Mouse (Mus musculus) stomach, embryonic 15.5 days (tissue): ENCODE results near the gene Aco1. TPM values are rescaled to one million over a fixed set of nuclear protein-coding genes. Genes with fewer than 3 reads are reported as not detected.

Experiments
- ATAC-seq: fragments of 200-750 bp; cut with Nextera tagmentation; 2 replicates; pipeline ENCODE4 v1.8.0; 2017; ENCODE audit warnings: low read depth, moderate number of reproducible peaks, moderate TSS enrichment; ENCODE audit not compliant: insufficient read depth, low FRiP score
- H3K27ac ChIP-seq: fragments of 300-500 bp; sonication (generic); 2 replicates; pipeline ENCODE4 v1.5.1; 2015; ENCODE audit warnings: mild to moderate bottlenecking, inconsistent platforms
- H3K27me3 ChIP-seq: fragments of 300-500 bp; sonication (generic); replicated peaks from 2 replicates; pipeline ENCODE4 v1.6.1; 2015; ENCODE audit warnings: inconsistent platforms
- H3K36me3 ChIP-seq: fragments of 300-500 bp; sonication (generic); 2 replicates; pipeline ENCODE4 v1.6.1; 2015; ENCODE audit warnings: inconsistent platforms
- H3K4me1 ChIP-seq: fragments of 300-500 bp; sonication (generic); 2 replicates; pipeline ENCODE4 v1.6.1; 2015; ENCODE audit warnings: inconsistent platforms
- H3K4me2 ChIP-seq: fragments of 300-500 bp; sonication (generic); 2 replicates; pipeline ENCODE4 v1.6.1; 2015; ENCODE audit warnings: mild to moderate bottlenecking, inconsistent platforms
- H3K4me3 ChIP-seq: fragments of 300-500 bp; sonication (generic); replicated peaks from 2 replicates; pipeline ENCODE4 v1.5.1; 2015; ENCODE audit warnings: inconsistent platforms
- H3K9ac ChIP-seq: fragments of 300-500 bp; sonication (generic); 2 replicates; pipeline ENCODE4 v1.6.1; 2015; ENCODE audit warnings: inconsistent platforms
- H3K9me3 ChIP-seq: fragments of 300-500 bp; sonication (generic); 2 replicates; pipeline ENCODE4 v1.6.1; 2016; ENCODE audit warnings: inconsistent platforms
- WGBS: fragments of 180-500 bp; shearing (Covaris S2); methylation state at CpG from one replicate; pipeline ENCODE4 v1.1.7; 2015; 5-methylcytosine and 5-hydroxymethylcytosine counted together
- polyA plus RNA-seq: library from polyadenylated mRNA; unstranded; fragments of >200 nt; fragmentation: Nextera tagmentation; extraction: Ambion mirVana; gene quantifications from 2 replicates; pipeline ENCODE4 v1.2.1, GENCODE M21; 2015

The Aco1 gene
- polyA plus RNA-seq, 1 experiment from 2014 or later: 55.0 TPM

DNA sequence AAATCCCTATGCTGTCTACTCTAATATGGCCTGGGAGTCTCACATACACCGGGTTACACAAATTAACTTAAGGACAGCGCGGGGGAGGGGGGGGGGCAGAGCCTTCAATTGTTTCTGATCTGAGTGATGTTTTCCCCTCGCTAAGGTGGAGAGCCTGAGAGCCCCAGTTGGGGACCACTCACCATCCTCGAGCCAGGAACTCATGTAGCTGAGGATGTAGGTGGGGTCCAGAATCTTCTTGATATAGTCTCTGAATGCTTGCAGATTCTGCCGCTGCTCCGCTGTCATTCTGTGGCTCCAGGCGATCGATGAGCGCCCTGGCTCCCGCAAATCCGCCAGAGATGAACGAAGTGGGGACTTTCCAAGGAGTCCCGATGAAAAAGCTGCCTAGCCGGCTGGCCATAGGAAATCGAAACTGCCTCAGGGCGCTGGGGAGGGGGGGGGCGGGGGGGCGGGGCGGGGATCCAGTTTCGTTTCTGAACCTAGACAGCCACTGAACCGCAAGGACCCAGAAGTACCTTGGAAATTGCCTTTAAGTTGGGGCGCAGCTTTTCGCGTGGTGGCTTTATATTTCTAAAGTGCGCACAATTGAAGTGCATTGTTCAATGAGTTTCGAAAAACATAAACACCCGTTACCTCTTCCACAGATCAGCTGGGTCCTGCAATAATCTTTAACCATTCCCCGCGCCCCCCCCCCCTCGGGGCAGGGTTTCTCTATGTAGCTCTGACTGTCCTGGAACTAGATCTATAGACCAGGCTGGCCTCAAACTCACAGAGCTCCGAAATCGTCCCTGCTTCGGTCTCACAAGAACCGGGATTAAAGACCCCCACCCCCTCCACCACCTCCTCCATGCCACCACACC lies 96.8 kb downstream of the Aco1 start, which contains the start of gene Ddx58:
TSS of gene Ddx58 (minus strand) at position 420 of the 863 bp plus-strand sequence.
- peak; percentile 74 for ATAC-seq
- H3K27me3 ChIP-seq: no peaks in the 10 kb centered on the region
- WGBS: 3% methylated on average over 35 of the region's 35 CpGs
- peak within 1 kb of the TSS; percentile 75 for H3K4me2 ChIP-seq
- H3K4me3 ChIP-seq: peak within 1 kb of the TSS; percentile 64
- H3K9me3 ChIP-seq: no peaks in the 10 kb centered on the region
- peak within 1 kb of the TSS; percentile 86 for H3K27ac ChIP-seq
- no peaks in the 10 kb centered on the region for H3K36me3 ChIP-seq
- H3K9ac ChIP-seq: peak within 1 kb of the TSS; percentile 39; the same call in 1 of the 2 replicates
- H3K4me1 ChIP-seq: no peaks in the 10 kb centered on the region

DNA sequence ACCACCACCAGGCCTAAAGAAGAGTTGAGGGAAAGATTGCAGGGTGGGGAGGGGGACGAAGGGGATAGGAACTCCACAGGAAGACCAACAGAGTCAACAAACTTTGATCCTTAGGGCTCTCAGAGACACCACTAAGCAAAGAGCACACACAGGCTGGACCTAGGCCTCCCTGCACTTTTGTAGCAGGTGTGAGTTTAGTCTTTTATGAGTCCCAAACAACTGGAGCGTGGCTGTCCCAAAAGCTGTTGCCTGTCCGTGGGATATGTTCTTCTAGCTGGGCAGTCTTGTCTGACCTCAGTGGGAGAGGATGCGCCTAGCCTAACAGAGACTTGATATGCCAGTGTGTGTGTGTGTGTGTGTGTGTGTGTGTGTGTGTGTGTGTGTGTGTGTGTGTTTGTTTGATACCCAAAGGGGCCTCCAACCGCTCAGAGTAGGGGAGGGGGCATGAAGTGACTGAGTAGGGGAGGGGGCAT lies 97.4 kb downstream of the Aco1 start:
- 55% methylated on average over 5 of the region's 5 CpGs for WGBS
- Histone ChIP-seq H3K9ac (no peak overlapping the region), H3K4me3 (peak overlapping the region; percentile 64), H3K27me3 (no peaks in the 10 kb centered on the region), H3K4me1 (no peaks in the 10 kb centered on the region), H3K27ac (peak overlapping the region; percentile 86), H3K9me3 (no peaks in the 10 kb centered on the region), H3K36me3 (no peaks in the 10 kb centered on the region), H3K4me2 (peak overlapping the region; percentile 75)
- 0 out of 2 replicates have a peak, but pooled peaks have one; percentile 23 for ATAC-seq

DNA sequence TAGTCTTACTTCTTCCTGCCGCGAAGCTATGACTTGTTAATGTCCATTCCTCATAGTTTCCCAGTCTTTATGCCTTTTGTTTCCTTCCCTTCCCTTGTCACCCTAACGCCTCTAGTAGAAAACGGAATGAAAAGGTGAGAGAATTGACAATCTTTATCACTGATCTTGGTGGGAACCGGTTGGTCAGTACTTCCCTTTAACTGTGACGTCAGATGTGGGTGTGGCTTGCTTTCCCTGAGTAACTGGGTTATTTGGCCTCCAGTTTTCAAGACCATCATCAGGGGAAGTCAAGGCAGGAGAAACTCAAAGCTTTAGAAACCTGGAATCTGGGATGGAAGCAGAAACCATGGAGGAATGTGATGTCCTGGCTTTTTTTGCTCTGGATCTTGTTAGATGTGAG lies 99.0 kb downstream of the Aco1 start:
- Histone ChIP-seq H3K27me3 (no peaks in the 10 kb centered on the region), H3K9me3 (no peaks in the 10 kb centered on the region), H3K4me2 (no peak overlapping the region), H3K9ac (no peak overlapping the region), H3K4me1 (no peaks in the 10 kb centered on the region), H3K27ac (no peak overlapping the region), H3K36me3 (no peaks in the 10 kb centered on the region), H3K4me3 (no peak overlapping the region)
- 50% methylated on average over 6 of the region's 6 CpGs for WGBS
- no peak for ATAC-seq

- Histone ChIP-seq H3K9ac (no peak overlapping the region), H3K36me3 (no peaks in the 10 kb centered on the region), H3K4me2 (no peak overlapping the region), H3K27me3 (no peaks in the 10 kb centered on the region), H3K4me1 (no peaks in the 10 kb centered on the region), H3K9me3 (no peaks in the 10 kb centered on the region), H3K27ac (no peak overlapping the region), H3K4me3 (no peak overlapping the region)
- no peak for ATAC-seq
- 84% methylated on average over 4 of the region's 4 CpGs for WGBS
Measured at GRCm38 (mm10) chr4:40243006-40243405, 100.1 kb downstream of the Aco1 start.

DNA sequence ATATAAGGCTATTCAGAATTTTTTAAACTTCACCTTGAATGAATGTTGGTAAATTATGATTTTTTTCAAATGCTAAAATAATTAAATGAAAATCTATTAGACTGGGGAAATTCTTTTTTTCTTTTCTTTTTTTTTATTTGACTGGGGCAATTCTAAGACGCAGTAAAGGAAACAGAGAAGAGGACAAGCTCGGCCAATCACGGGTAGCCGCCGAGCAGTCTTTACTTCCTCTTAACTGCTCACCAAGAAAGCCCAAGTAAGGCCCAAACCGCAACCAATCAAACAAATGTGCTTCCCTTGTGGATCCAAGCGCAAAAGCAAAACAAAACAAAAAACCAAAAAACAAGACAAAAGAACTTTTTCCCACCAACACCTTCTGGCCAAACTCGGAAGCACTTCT lies 101.2 kb downstream of the Aco1 start:
- H3K36me3 ChIP-seq: no peaks in the 10 kb centered on the region
- H3K9me3 ChIP-seq: no peaks in the 10 kb centered on the region
- no peak overlapping the region for H3K9ac ChIP-seq
- H3K4me2 ChIP-seq: no peak overlapping the region
- 81% methylated on average over 8 of the region's 8 CpGs for WGBS
- ATAC-seq: no peak
- H3K4me3 ChIP-seq: no peak overlapping the region
- no peaks in the 10 kb centered on the region for H3K4me1 ChIP-seq
- no peak overlapping the region for H3K27ac ChIP-seq
- H3K27me3 ChIP-seq: no peaks in the 10 kb centered on the region

Other genes starting within 250 kb of the Aco1 start
- 13.2 and 13.6 TPM in 2 replicates for gene Ddx58, start 96.7 kb downstream of the Aco1 start, polyA plus RNA-seq
- 29.1 and 53.0 TPM in 2 replicates for gene Smim27, start 126.5 kb downstream of the Aco1 start, polyA plus RNA-seq
- 39.5 and 41.8 TPM in 2 replicates for gene Topors, start 126.8 kb downstream of the Aco1 start, polyA plus RNA-seq
- 324 and 340 TPM in 2 replicates for gene Ndufb6, start 136.3 kb downstream of the Aco1 start, polyA plus RNA-seq